ENCODE assay signal across 20 mouse cellular contexts in the genomic region with DNA sequence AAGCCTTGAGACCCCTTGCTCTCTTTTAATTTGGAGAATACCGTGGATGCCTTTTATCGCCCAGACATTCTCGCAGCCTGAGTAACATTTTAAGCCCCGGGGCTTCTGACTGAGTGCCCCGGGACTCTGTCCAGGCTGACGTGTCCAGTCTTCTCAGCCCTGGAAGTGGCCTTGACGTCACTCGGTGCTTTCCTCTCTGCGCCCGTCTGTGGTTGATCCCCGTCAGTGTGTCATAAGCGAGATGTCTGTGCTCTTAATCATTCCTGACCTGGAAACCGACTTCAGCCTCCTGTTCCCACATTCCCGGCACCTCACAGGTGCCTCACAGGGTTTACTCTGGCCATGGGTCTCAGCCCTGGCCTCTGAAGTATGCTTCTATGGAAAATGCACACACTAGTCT. TPM values are rescaled to one million over a fixed set of nuclear protein-coding genes. Genes with fewer than 3 reads are reported as not detected.
DNase-seq lines count a peak whose midpoint lies in the region; ATAC-seq lines count a peak whose summit lies in the region.
"Had no signal": no experiment of that assay in that cellular context is flagged by ENCODE, and none has a peak within 500 bp of the region (broad histone marks: within the 10 kb centered on the region; RNA-seq: fewer than 3 reads in every experiment).

No protein-coding gene starts in this region.

- H3K27me3 ChIP-seq in heart, embryonic 10.5 days (ENCODE audit: insufficient read depth, poor library complexity, severe bottlenecking): no peaks in the 10 kb centered on the region
- H3K27me3 ChIP-seq in heart, embryonic 11.5 days (ENCODE audit: control insufficient read depth, insufficient read depth, low read length): no peaks in the 10 kb centered on the region
- H3K27me3 ChIP-seq: CH12.LX; forebrain, embryonic 13.5 days had no signal

- H3K36me3 ChIP-seq in heart, embryonic 10.5 days: peaks cover 67% of the 10 kb centered on the region
- H3K36me3 ChIP-seq in heart, embryonic 11.5 days (ENCODE audit: control insufficient read depth, insufficient read depth, low read length): peaks cover 27% of the 10 kb centered on the region

- 87% methylated on average over 14 of the region's 14 CpGs for WGBS in heart, embryonic 10.5 days
- 82% methylated on average over 14 of the region's 14 CpGs for WGBS in heart, embryonic 11.5 days (ENCODE audit: insufficient replicate concordance)

- H3K4me2 ChIP-seq in heart, embryonic 11.5 days: no peak overlapping the region
- H3K4me2 ChIP-seq: forebrain, embryonic 13.5 days; hindbrain, embryonic 14.5 days had no signal

- no peak overlapping the region for H3K9ac ChIP-seq in heart, embryonic 11.5 days (ENCODE audit: low read depth, low read length)
- H3K9ac ChIP-seq: forebrain, embryonic 13.5 days; forebrain, postnatal 0 days; hindbrain, embryonic 14.5 days had no signal

- no peaks in the 10 kb centered on the region for H3K9me3 ChIP-seq in heart, embryonic 10.5 days
- H3K9me3 ChIP-seq in heart, embryonic 11.5 days (replicated peaks; ENCODE audit: control insufficient read depth, low read length): no peaks in the 10 kb centered on the region
- H3K9me3 ChIP-seq: embryonic facial prominence, embryonic 10.5 days; forebrain, embryonic 13.5 days had no signal

- no peak overlapping the region for H3K4me3 ChIP-seq in heart, embryonic 10.5 days
- H3K4me3 ChIP-seq in heart, embryonic 11.5 days (ENCODE audit: low read depth, low read length): no peak overlapping the region
- H3K4me3 ChIP-seq: embryonic facial prominence, embryonic 10.5 days; forebrain, embryonic 13.5 days had no signal

- no peaks in the 10 kb centered on the region for H3K4me1 ChIP-seq in heart, embryonic 10.5 days
- H3K4me1 ChIP-seq in heart, embryonic 11.5 days (ENCODE audit: control insufficient read depth, insufficient read depth, low read length): no peaks in the 10 kb centered on the region
- H3K4me1 ChIP-seq: embryonic facial prominence, embryonic 10.5 days; forebrain, embryonic 13.5 days had no signal

- no peak overlapping the region for H3K27ac ChIP-seq in heart, embryonic 10.5 days
- H3K27ac ChIP-seq in heart, embryonic 11.5 days (ENCODE audit: low read depth, low read length): no peak overlapping the region
- H3K27ac ChIP-seq: embryonic facial prominence, embryonic 10.5 days; forebrain, embryonic 13.5 days; hindbrain, embryonic 14.5 days had no signal

- ATAC-seq in heart, embryonic 11.5 days (replicated peaks; ENCODE audit: insufficient number of reproducible peaks, low FRiP score, low TSS enrichment): no peak
- ATAC-seq: forebrain, embryonic 13.5 days; forebrain, postnatal 0 days; intestine, postnatal 0 days had no signal

- peak; percentile 67 for DNase-seq in heart, embryonic 10.5 days (ENCODE audit: low spot score)
- peak; percentile 86 for DNase-seq in adrenal gland, adult 2 months
- peak; percentile 83 for DNase-seq in adrenal gland, postnatal 14 days
- no peak for DNase-seq in cerebellum, adult 11-12 months
- no peak for DNase-seq in thymus, postnatal 36 days
- DNase-seq: cerebellum, adult 2 months; cerebellum, postnatal 10 days; forebrain, postnatal 0 days; gastrocnemius, postnatal 14 days; heart, postnatal 10 days had no signal

RNA-seq across cellular contexts. Expression of gene Adam30, which starts 12.7 kb away (rescaled TPM):
- polyA plus RNA-seq in heart, embryonic 10.5 days (2016; fragmentation: Nextera tagmentation; extraction: Ambion mirVana): not detected in 2 replicates
- polyA plus RNA-seq in heart, embryonic 11.5 days (2014; fragmentation: Nextera tagmentation; extraction: Ambion mirVana): 0.06 TPM in 1 of 2 replicates, not detected in the other
- not detected for total RNA-seq in adrenal gland, adult 2 months (2021)
- not detected in 2 replicates for polyA plus RNA-seq in adrenal gland, adult 2 months (2012; rRNA removed)
- total RNA-seq in adrenal gland, postnatal 14 days (2021): not detected in 2 replicates
- total RNA-seq: CH12.LX; forebrain, postnatal 0 days; gastrocnemius, adult 18-20 months; gastrocnemius, postnatal 14 days; heart, adult 8-10 months had no signal
- polyA plus RNA-seq: cerebellum, adult 2 months; embryonic facial prominence, embryonic 10.5 days; embryonic facial prominence, embryonic 14.5 days; forebrain, embryonic 13.5 days; forebrain, postnatal 0 days; heart, embryonic 14.5 days; hindbrain, embryonic 14.5 days; intestine, postnatal 0 days had no signal

Comparison
In these comparisons a context has a peak if more than half of its experiments do, and no peak if none do; other contexts are left out.
1. DNase-seq: peak in heart, embryonic 10.5 days (single experiment), adrenal gland, adult 2 months (single experiment) and adrenal gland, postnatal 14 days (single experiment); none in cerebellum, adult 11-12 months (single experiment) and thymus, postnatal 36 days (0 of 2).